Mouse (Mus musculus) Patski (cell line): ENCODE results near the gene Pcnp. TPM values are rescaled to one million over a fixed set of nuclear protein-coding genes. Genes with fewer than 3 reads are reported as not detected.
"Not testable (repeated sequence)": the region's sequence is repeated elsewhere in the genome, so short reads cannot be mapped to it uniquely, and the experiment has no call there.

Experiments used
- ATAC-seq: fragments of 100-300 bp; one replicate; pipeline ENCODE4 v1.8.0; 2021
- CTCF ChIA-PET: fragments of 350-600 bp; sonication (Branson Sonifier 250); formaldehyde crosslinking; loops from one replicate; lab custom pipeline; 2022; ENCODE audit warnings: inconsistent platforms; lab: Charles Lee
- POLR2A ChIA-PET: fragments of 350-600 bp; sonication (Branson Sonifier 250); formaldehyde crosslinking; loops from one replicate; lab custom pipeline; 2022; ENCODE audit warnings: antibody characterized with exemption, inconsistent platforms; lab: Charles Lee
- DNase-seq: peaks from one replicate; pipeline ENCODE4 v3.0.0-alpha.2; 2011; ENCODE audit warnings: low read depth, low spot score
- H3K27me3 ChIP-seq: fragments of 371-371 bp; one replicate; pipeline ENCODE4 v1.5.1; 2021
- CTCF ChIP-seq: fragments of 100-300 bp; IDR thresholded peaks from one replicate; pipeline ENCODE4 v1.5.1; 2021
- in situ Hi-C: fragments of 300-500 bp; cut with MboI; formaldehyde crosslinking; loops from 3 replicates; pipeline ENCODE4 v1.11.1; 2018; ENCODE audit warnings: low pct_unique_long_range_greater_than_20kb, mixed read lengths
- polyA plus RNA-seq: library from polyadenylated mRNA; unstranded; gene quantifications from one replicate; pipeline ENCODE4 v1.2.3, GENCODE M21; 2021

Gene Pcnp
- 96.6 TPM for polyA plus RNA-seq

- in situ Hi-C loops: no loop called here
- ChIA-PET CTCF (interaction anchor here (1.0 to 1.5 kb wide), 2 partner anchors 10 to 57 kb away, joined by 3 to 4 read pairs; no protein-coding TSS in a partner anchor), POLR2A (interaction anchor here (1.2 to 1.3 kb wide), 2 partner anchors 10 to 54 kb away, joined by 3 to 4 read pairs; no protein-coding TSS in a partner anchor)
- no peaks in the 10 kb centered on the region for H3K27me3 ChIP-seq
- TF ChIP-seq CTCF: no peak
- ATAC-seq: peak; percentile 94
- peak; percentile 81 for DNase-seq
These were observed at the start of gene Pcnp for GRCm38 (mm10) chr16:56029661-56030082. Gene Pcnp (minus strand): TSS chr16:56029739.

- DNase-seq (no peak), ATAC-seq (no peak)
- no peaks in the 10 kb centered on the region for H3K27me3 ChIP-seq
- TF ChIP-seq CTCF: no peak
- in situ Hi-C loops: loop anchor here (10.0 kb wide), 1 partner anchor 61 kb away; no protein-coding TSS in a partner anchor
- ChIA-PET CTCF (interaction anchor here (1.6 to 1.9 kb wide), 3 partner anchors 10 to 125 kb away, joined by 3 to 5 read pairs (median 4); no protein-coding TSS in a partner anchor), POLR2A (interaction anchor here (0.6 to 1.3 kb wide), 2 partner anchors 9 to 135 kb away, joined by 3 to 11 read pairs; no protein-coding TSS in a partner anchor)
These were observed 46.8 kb upstream of the Pcnp start for GRCm38 (mm10) chr16:56076121-56076869.

- ChIA-PET CTCF (interaction anchor here (1.0 to 1.9 kb wide), 2 partner anchors 11 kb away, joined by 5 read pairs; no protein-coding TSS in a partner anchor), POLR2A (interaction anchor here (1.3 kb wide), 1 partner anchor 8 kb away, joined by 3 read pairs; no protein-coding TSS in a partner anchor)
- peak; percentile 33 for DNase-seq
- ATAC-seq: peak; percentile 84
- in situ Hi-C loops: loop anchor here (10.0 kb wide), 1 partner anchor 61 kb away; no protein-coding TSS in a partner anchor
- no peaks in the 10 kb centered on the region for H3K27me3 ChIP-seq
- TF ChIP-seq CTCF: no peak
These were observed 45.9 kb upstream of the Pcnp start for GRCm38 (mm10) chr16:56075222-56076111.

GRCm38 (mm10) chr16:56074565-56074964 is 45.0 kb upstream of the Pcnp start:
- POLR2A ChIA-PET: no interaction called here
- in situ Hi-C loops: loop anchor here (10.0 kb wide), 1 partner anchor 60 kb away; no protein-coding TSS in a partner anchor
- no peak for ATAC-seq

DNA sequence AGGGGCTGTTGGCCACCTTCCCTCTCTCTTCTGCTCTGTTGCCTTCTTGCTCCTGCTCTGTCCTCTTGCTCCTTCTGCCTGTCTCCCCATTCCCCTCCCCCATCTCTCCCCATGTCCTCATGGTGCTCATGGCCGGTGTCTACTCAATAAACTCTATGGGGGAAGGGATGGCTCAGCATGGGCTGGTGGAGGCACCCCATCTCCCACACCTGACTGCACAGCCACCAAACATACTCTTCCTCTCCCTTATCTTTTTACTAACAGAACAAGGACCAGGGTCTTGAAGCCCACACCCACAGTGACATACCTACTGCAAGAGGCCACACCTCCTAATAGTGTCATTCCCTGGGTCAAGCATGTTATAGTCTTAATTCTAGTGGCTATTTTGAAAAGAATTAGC is 44.6 kb upstream of the Pcnp start:
- H3K27me3 ChIP-seq: no peaks in the 10 kb centered on the region
- no peak for ATAC-seq
- in situ Hi-C loops: loop anchor here (10.0 kb wide), 1 partner anchor 59 kb away; no protein-coding TSS in a partner anchor
- ChIA-PET POLR2A (no interaction called here), CTCF (interaction anchor here (1.0 kb wide), 1 partner anchor 10 kb away, joined by 3 read pairs; no protein-coding TSS in a partner anchor)
- no peak for DNase-seq
- TF ChIP-seq CTCF: no peak

More at GRCm38 (mm10) chr16:56074565-56074964, 45.0 kb upstream of the Pcnp start:
- DNase-seq: no peak
- no peaks in the 10 kb centered on the region for H3K27me3 ChIP-seq
- CTCF ChIA-PET: interaction anchor here (1.0 kb wide), 1 partner anchor 10 kb away, joined by 5 read pairs; no protein-coding TSS in a partner anchor
- no peak for TF ChIP-seq CTCF

DNA sequence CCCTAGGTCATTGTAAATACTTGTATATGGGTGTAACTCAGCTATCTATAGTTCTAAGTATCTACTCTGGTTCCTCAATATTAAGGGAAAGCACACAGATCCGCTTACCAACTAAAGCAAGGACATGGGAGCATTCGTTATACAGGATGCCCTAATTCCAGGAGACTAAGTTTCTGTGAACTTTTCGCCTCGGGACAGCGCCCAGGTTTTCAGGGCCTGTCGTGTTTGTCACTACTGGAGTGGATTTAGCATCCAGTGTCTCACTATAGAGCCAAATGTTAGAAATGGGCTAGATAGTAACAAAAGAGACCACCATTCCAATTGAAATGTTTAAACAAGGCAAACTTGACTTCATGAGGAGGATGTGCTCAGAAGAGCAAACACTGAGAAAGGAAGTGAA is 43.6 kb upstream of the Pcnp start:
- POLR2A ChIA-PET, ATAC-seq, H3K27me3 ChIP-seq, DNase-seq: not testable (repeated sequence)
- in situ Hi-C loops: loop anchor here (10.0 kb wide), 1 partner anchor 58 kb away; no protein-coding TSS in a partner anchor
- CTCF ChIA-PET: interaction anchor here (1.0 kb wide), 1 partner anchor 9 kb away, joined by 3 read pairs; no protein-coding TSS in a partner anchor

- ChIA-PET POLR2A (interaction anchor here (0.7 kb wide), 1 partner anchor 1640 kb away, joined by 4 read pairs; no protein-coding TSS in a partner anchor), CTCF (no interaction called here)
- DNase-seq (no peak), ATAC-seq (no peak)
- in situ Hi-C loops: loop anchor here (10.0 kb wide), 1 partner anchor 58 kb away; no protein-coding TSS in a partner anchor
- peaks cover 6% of the 10 kb centered on the region for H3K27me3 ChIP-seq
- TF ChIP-seq CTCF: no peak
These were observed 43.0 kb upstream of the Pcnp start for GRCm38 (mm10) chr16:56072533-56072932.

- in situ Hi-C loops: loop anchor here (10.0 kb wide), 1 partner anchor 57 kb away; no protein-coding TSS in a partner anchor
- DNase-seq: no peak
- CTCF ChIA-PET: no interaction called here
- POLR2A ChIA-PET: interaction anchor here (0.7 kb wide), 1 partner anchor 1641 kb away, joined by 4 read pairs; no protein-coding TSS in a partner anchor
- no peak for ATAC-seq
- no peak for TF ChIP-seq CTCF
- H3K27me3 ChIP-seq: peaks cover 6% of the 10 kb centered on the region
These were observed 42.0 kb upstream of the Pcnp start for GRCm38 (mm10) chr16:56071317-56072232.
